Mouse (Mus musculus) lung, postnatal 25 days (tissue): ENCODE measurements around the gene 1500009C09Rik.

ENCODE experiments used
- DNase-seq: peaks from one replicate; pipeline ENCODE4 v3.0.0; 2022; ENCODE audit warnings: low spot score

Gene 1500009C09Rik

GRCm38 (mm10) chr15:82247131-82247776 is 4.9 kb upstream of the 1500009C09Rik start:
- no peak for DNase-seq

- DNase-seq, result no peak
Measured at GRCm38 (mm10) chr15:82251579-82251978, 618 bp upstream of the 1500009C09Rik start.

GRCm38 (mm10) chr15:82255248-82255647 is 3.1 kb downstream of the 1500009C09Rik start:
- no peak for DNase-seq

GRCm38 (mm10) chr15:82255944-82256383 is 3.8 kb downstream of the 1500009C09Rik start:
- no peak for DNase-seq

- DNase-seq, result peak; percentile 39
Measured at GRCm38 (mm10) chr15:82259510-82259909, 7.3 kb downstream of the 1500009C09Rik start.

- peak; percentile 52 for DNase-seq
Measured at GRCm38 (mm10) chr15:82266356-82266755, 14.2 kb downstream of the 1500009C09Rik start.

GRCm38 (mm10) chr15:82268185-82268584 is 16.0 kb downstream of the 1500009C09Rik start:
- no peak for DNase-seq

- DNase-seq, result no peak
Measured at GRCm38 (mm10) chr15:82268783-82269182, 16.6 kb downstream of the 1500009C09Rik start.

- DNase-seq, result peak; percentile 37
Measured at GRCm38 (mm10) chr15:82271201-82271600, 19.0 kb downstream of the 1500009C09Rik start.

GRCm38 (mm10) chr15:82272295-82272694 is 20.1 kb downstream of the 1500009C09Rik start:
- no peak for DNase-seq

GRCm38 (mm10) chr15:82274593-82274926 is 22.4 kb downstream of the 1500009C09Rik start, which contains the start of gene Sept3:
Gene Sept3 (plus strand): TSS chr15:82274893.
- DNase-seq, result no peak

GRCm38 (mm10) chr15:82274927-82275901 is 23.0 kb downstream of the 1500009C09Rik start:
- DNase-seq, result no peak

GRCm38 (mm10) chr15:82277591-82277990 is 25.4 kb downstream of the 1500009C09Rik start:
- no peak for DNase-seq

- no peak for DNase-seq
Measured at GRCm38 (mm10) chr15:82280638-82281037, 28.4 kb downstream of the 1500009C09Rik start.

- DNase-seq, result no peak
Measured at GRCm38 (mm10) chr15:82286157-82286556, 34.0 kb downstream of the 1500009C09Rik start.

- no peak for DNase-seq
Measured at GRCm38 (mm10) chr15:82290252-82290651, 38.1 kb downstream of the 1500009C09Rik start.

GRCm38 (mm10) chr15:82292851-82293250 is 40.7 kb downstream of the 1500009C09Rik start:
- no peak for DNase-seq

GRCm38 (mm10) chr15:82293271-82293711 is 41.1 kb downstream of the 1500009C09Rik start:
- DNase-seq, result no peak

GRCm38 (mm10) chr15:82294059-82294458 is 41.9 kb downstream of the 1500009C09Rik start:
- no peak for DNase-seq

GRCm38 (mm10) chr15:82298764-82299561 is 46.8 kb downstream of the 1500009C09Rik start, which contains the start of gene Wbp2nl:
Gene Wbp2nl (plus strand): TSS chr15:82298954.
- DNase-seq, result no peak

GRCm38 (mm10) chr15:82307107-82307506 is 54.9 kb downstream of the 1500009C09Rik start:
- DNase-seq, result no peak

- no peak for DNase-seq
Measured at GRCm38 (mm10) chr15:82308416-82308815, 56.2 kb downstream of the 1500009C09Rik start.
